Mouse (Mus musculus) ES-E14 (cell line): ENCODE results near the gene Ndufa5. TPM values are rescaled to one million over a fixed set of nuclear protein-coding genes. Genes with fewer than 3 reads are reported as not detected.

Source experiments
- DNase-seq: peaks from one replicate; pipeline ENCODE4 v3.0.0-alpha.2; 2013; ENCODE audit warnings: low read depth, low spot score
- H3K27ac ChIP-seq: 2 replicates; pipeline ENCODE4 v1.5.1; 2012; ENCODE audit warnings: low read depth, mild to moderate bottlenecking, low read length, moderate library complexity, mixed read lengths; ENCODE audit not compliant: poor library complexity, insufficient read depth, severe bottlenecking
- H3K36me3 ChIP-seq: 2 replicates; pipeline ENCODE4 v1.6.1; 2012; ENCODE audit warnings: mild to moderate bottlenecking, low read length, moderate library complexity, mixed read lengths; ENCODE audit not compliant: control insufficient read depth, poor library complexity, insufficient read depth, severe bottlenecking
- H3K4me1 ChIP-seq, 2 experiments: fragments of 150-350 bp in 1 of 2; sonication (generic) in 1 of 2; 2 replicates each; pipeline ENCODE4 v1.6.1; 2012; ENCODE audit warnings: low read length in 2 of 2, mild to moderate bottlenecking in 1 of 2, mixed read lengths in 1 of 2; ENCODE audit not compliant: control insufficient read depth in 2 of 2, insufficient read depth in 2 of 2, poor library complexity in 1 of 2
- H3K4me3 ChIP-seq, 2 experiments: fragments of 150-350 bp in 1 of 2; sonication (generic) in 1 of 2; 2 replicates each; pipeline ENCODE4 v1.5.1; 2012; ENCODE audit warnings: low read length in 2 of 2, low read depth in 1 of 2, mild to moderate bottlenecking in 1 of 2, mixed read lengths in 1 of 2; ENCODE audit not compliant: insufficient read depth in 1 of 2, poor library complexity in 1 of 2, severe bottlenecking in 1 of 2
- H3K9ac ChIP-seq: 2 replicates; pipeline ENCODE4 v1.6.1; 2012; ENCODE audit warnings: low read depth, mild to moderate bottlenecking, low read length, mixed read lengths; ENCODE audit not compliant: poor library complexity, insufficient read depth, severe bottlenecking
- H3K9me3 ChIP-seq: fragments of 150-350 bp; sonication (generic); 2 replicates; pipeline ENCODE4 v1.6.1; 2012; ENCODE audit warnings: low read depth, mild to moderate bottlenecking, low read length; ENCODE audit not compliant: control insufficient read depth, insufficient read depth
- CHD2 ChIP-seq: IDR thresholded peaks from 2 replicates; pipeline ENCODE4 v1.6.1; 2014; ENCODE audit warnings: mild to moderate bottlenecking, low read depth, low read length, inconsistent platforms
- HCFC1 ChIP-seq: IDR thresholded peaks from 2 replicates; pipeline ENCODE4 v1.6.1; 2012; ENCODE audit warnings: low read length, inconsistent platforms, borderline replicate concordance; ENCODE audit not compliant: insufficient read depth
- MAFK ChIP-seq: IDR thresholded peaks from 2 replicates; pipeline ENCODE4 v1.6.1; 2014; ENCODE audit warnings: mild to moderate bottlenecking, low read depth, low read length, inconsistent platforms; ENCODE audit not compliant: insufficient read depth
- ZC3H11A ChIP-seq: IDR thresholded peaks from 2 replicates; pipeline ENCODE4 v1.6.1; 2012; ENCODE audit warnings: low read depth, mild to moderate bottlenecking, inconsistent platforms, low read length, borderline replicate concordance
- ZNF384 ChIP-seq: IDR thresholded peaks from 2 replicates; pipeline ENCODE4 v1.6.1; 2012; ENCODE audit warnings: low read depth, low read length, inconsistent platforms
- in situ Hi-C, 2 experiments: fragments of 600-800 bp; cut with MboI; formaldehyde crosslinking; loops; one replicate each; pipeline ENCODE4 v1.15.1; 2025; ENCODE audit warnings: low sequenced_read_pairs in 2 of 2, inconsistent platforms in 1 of 2; ENCODE audit not compliant: unreplicated experiment in 2 of 2
- total RNA-seq: library from RNA; depleted of rRNA; stranded (reverse); fragments of 300-350 nt; gene quantifications from 2 replicates; pipeline ENCODE4 v1.2.3, GENCODE M21; 2012

The Ndufa5 gene
- total RNA-seq, 1 experiment = 182 TPM

DNA sequence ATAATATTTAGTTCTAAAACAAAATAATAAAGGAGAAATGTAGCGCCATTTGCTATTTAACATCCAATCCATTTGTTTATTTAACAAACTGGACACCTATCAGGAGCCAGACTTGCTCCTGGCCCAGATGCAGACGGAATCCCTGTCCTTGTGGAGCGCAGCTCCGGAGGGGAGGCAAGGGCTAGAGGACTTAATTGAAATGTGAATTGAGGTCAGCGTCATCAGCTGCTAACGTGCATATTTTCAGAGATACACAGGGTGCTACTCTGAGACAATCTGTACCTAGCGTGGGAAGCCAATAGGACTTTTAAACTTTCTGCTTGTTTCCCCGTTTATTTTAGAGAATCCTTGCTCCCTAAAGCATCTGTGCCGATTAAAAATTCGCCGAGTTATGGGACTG lies 42.5 kb upstream of the Ndufa5 start:
- no peak for DNase-seq
- H3K4me3 ChIP-seq = no peak overlapping the region
- H3K9ac ChIP-seq = no peak overlapping the region
- TF ChIP-seq MAFK (no peak), ZNF384 (no peak), HCFC1 (no peak), CHD2 (no peak), ZC3H11A (no peak)
- H3K27ac ChIP-seq = no peak overlapping the region
- H3K9me3 ChIP-seq = no peaks in the 10 kb centered on the region
- H3K36me3 ChIP-seq = no peaks in the 10 kb centered on the region
- in situ Hi-C loops = no loop called here
- no peaks in the 10 kb centered on the region for H3K4me1 ChIP-seq

DNA sequence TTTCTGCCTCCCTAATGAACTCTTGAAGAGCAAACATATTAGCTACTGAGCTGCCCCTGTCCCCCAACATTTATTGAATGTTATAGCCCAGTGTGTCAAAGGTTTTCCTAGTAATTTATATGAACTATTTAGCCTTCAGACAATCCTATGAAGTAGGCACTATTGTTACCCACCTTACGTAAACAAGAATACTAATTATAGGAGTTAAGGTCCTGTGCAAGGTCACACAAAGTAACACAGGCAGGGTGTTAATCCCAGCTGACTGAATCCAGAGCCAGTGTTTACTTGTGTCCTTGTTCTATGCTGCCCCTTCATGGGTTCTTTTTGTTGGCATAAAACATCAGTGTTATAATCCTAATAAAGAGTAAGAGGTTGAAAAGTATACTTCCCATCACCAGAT lies 41.9 kb upstream of the Ndufa5 start:
- Histone ChIP-seq H3K4me1 (no peaks in the 10 kb centered on the region), H3K27ac (no peak overlapping the region), H3K9me3 (no peaks in the 10 kb centered on the region), H3K9ac (no peak overlapping the region), H3K36me3 (no peaks in the 10 kb centered on the region), H3K4me3 (no peak overlapping the region)
- DNase-seq = no peak
- in situ Hi-C loops = no loop called here
- TF ChIP-seq CHD2 (no peak), ZNF384 (no peak), ZC3H11A (no peak), MAFK (no peak), HCFC1 (no peak)

DNA sequence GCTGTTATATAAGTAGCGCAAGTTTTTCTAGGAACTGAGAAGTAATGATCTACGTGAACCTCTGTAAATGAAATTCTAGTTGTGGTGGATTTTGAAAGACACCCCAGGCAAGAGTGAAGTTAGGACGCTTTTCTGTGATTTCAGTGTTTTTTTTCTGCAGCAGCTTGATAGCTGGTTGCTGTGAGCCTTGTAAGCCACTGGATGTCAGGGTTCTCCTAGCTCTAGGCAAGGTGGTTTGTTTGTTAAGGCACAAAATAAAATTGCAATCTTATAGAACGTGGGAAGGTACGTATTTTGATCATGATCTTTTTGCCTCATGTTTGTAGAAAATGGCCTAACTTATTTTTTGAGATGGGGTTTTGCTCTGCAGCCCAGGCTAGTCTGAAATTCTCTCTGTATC lies 41.1 kb upstream of the Ndufa5 start:
- Histone ChIP-seq H3K9ac (no peak overlapping the region), H3K27ac (no peak overlapping the region), H3K9me3 (no peaks in the 10 kb centered on the region), H3K4me1 (no peaks in the 10 kb centered on the region), H3K4me3 (no peak overlapping the region), H3K36me3 (no peaks in the 10 kb centered on the region)
- no peak for TF ChIP-seq CHD2
- no peak for TF ChIP-seq ZNF384
- no peak for TF ChIP-seq HCFC1
- no peak for TF ChIP-seq ZC3H11A
- TF ChIP-seq MAFK = no peak
- no peak for DNase-seq
- in situ Hi-C loops = no loop called here

DNA sequence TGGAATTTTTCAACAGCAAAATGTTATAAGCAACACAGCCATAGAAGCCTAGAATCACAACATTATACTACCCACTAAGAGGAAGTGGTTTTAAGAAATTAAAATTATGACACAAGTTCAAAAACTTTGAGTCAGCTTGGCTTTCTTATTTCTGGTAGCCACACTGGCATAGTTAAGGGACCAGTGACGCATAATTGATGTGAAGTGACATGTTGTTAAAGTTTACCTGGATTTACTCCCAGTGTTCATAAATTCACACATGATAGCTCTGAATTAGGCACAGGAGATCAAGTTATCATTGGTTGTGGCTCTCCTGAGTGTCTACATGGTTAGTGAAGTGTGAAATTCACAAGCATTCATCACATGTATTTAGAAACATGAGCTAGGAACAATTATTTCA lies 37.1 kb upstream of the Ndufa5 start:
- no peak for TF ChIP-seq ZC3H11A
- no peak for TF ChIP-seq MAFK
- no peak for TF ChIP-seq ZNF384
- TF ChIP-seq CHD2 = no peak
- TF ChIP-seq HCFC1 = no peak

DNA sequence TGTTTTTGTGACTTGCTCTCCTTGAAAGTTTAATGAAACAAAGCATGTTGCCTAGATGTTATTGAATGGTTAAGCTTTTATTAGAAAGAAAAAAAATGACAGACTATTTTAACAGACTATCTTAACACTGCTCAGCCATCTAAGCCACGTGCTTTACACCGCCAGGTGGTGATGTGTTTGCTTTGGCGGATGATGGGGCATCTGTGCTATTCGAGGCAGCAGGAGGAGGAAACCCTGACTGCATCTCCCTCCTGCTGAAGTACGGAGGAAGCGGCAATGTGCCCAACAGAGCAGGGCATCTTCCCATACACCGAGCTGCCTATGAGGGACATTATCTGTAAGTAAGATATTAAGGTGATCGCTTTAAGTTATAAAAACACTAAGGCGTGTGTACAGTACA lies 36.3 kb upstream of the Ndufa5 start:
- no peaks in the 10 kb centered on the region for H3K9me3 ChIP-seq
- DNase-seq = no peak
- H3K36me3 ChIP-seq = no peaks in the 10 kb centered on the region
- no peak overlapping the region for H3K27ac ChIP-seq
- no peaks in the 10 kb centered on the region for H3K4me1 ChIP-seq
- in situ Hi-C loops = no loop called here
- H3K4me3 ChIP-seq = no peak overlapping the region
- H3K9ac ChIP-seq = no peak overlapping the region
- TF ChIP-seq MAFK = no peak
- no peak for TF ChIP-seq ZC3H11A
- TF ChIP-seq HCFC1 = no peak
- TF ChIP-seq CHD2 = no peak
- TF ChIP-seq ZNF384 = no peak

More for the DNA sequence above, 37.1 kb upstream of the Ndufa5 start:
- in situ Hi-C loops = no loop called here
- no peaks in the 10 kb centered on the region for H3K9me3 ChIP-seq
- H3K36me3 ChIP-seq = no peaks in the 10 kb centered on the region
- no peak overlapping the region for H3K4me3 ChIP-seq
- DNase-seq = no peak
- H3K4me1 ChIP-seq = no peaks in the 10 kb centered on the region
- no peak overlapping the region for H3K27ac ChIP-seq
- no peak overlapping the region for H3K9ac ChIP-seq
